Mouse (Mus musculus): ENCODE measurements around the gene Cyp2a12. TPM values are rescaled to one million over a fixed set of nuclear protein-coding genes. Genes with fewer than 3 reads are reported as not detected.

Gene Cyp2a12
- polyA plus RNA-seq, 1 experiment: not detected

DNA sequence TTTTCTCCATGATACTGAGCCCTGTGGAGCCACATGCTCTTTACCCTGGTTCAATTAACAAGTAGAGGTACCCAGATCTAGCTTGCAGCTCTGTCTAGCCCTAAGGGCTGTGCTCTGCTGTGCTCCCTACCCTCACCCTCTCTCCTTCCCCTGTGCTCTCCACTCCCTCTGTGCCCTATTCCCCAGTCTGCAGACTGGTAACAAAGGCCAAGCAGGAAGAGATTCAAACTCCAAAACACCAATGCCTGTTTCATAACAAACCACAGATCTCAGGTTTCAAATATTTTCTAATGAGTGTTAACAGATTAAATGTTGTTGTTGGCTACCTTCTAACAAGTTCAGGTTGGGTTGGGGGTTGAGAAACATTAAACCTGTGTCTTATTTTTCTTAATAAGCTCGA is 49.8 kb downstream of the Cyp2a12 start:
- no peak overlapping the region for H3K27ac ChIP-seq (ENCODE audit: insufficient read depth, low read depth, low read length)
- 54% methylated on average over 1 of the region's 1 CpGs for WGBS
- H3K27me3 ChIP-seq (ENCODE audit: control insufficient read depth, insufficient read depth, low read length): no peaks in the 10 kb centered on the region
- no peak overlapping the region for H3K4me3 ChIP-seq (ENCODE audit: low read depth, low read length)
- H3K36me3 ChIP-seq (ENCODE audit: control insufficient read depth, insufficient read depth, low read length): no peaks in the 10 kb centered on the region
- no peak for TF ChIP-seq CTCF (IDR thresholded peaks at IDR 0.05; ENCODE audit: extremely low read depth, insufficient read length, insufficient replicate concordance, low read depth, low read length)
- TF ChIP-seq POLR2A (IDR thresholded peaks at IDR 0.05; ENCODE audit: low read depth, low read length): no peak
- no peaks in the 10 kb centered on the region for H3K4me1 ChIP-seq (ENCODE audit: control insufficient read depth, insufficient read depth, insufficient read length, low read length)

DNA sequence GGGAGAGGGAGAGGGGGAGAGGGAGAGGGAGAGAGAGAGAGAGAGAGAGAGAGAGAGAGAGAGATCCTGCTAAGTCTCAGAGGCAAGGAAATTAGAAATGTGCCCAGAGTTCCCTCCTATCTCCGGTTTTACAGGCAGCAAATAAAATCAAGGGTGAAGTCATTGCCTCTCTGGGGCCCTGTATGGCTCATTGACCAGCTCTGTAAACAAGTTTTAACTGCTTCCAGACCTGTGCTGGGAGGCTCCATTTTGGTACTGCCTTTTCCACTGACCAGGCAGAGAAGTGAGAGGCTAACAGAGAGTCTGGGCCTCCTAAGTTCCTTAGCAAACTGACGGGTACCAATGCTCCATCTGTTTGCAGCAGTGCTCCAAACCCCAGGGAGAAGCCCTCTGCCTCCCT is 52.7 kb downstream of the Cyp2a12 start:
- Histone ChIP-seq H3K27me3 (ENCODE audit: control insufficient read depth, insufficient read depth, low read length) (no peaks in the 10 kb centered on the region), H3K4me1 (ENCODE audit: control insufficient read depth, insufficient read depth, insufficient read length, low read length) (no peaks in the 10 kb centered on the region), H3K27ac (ENCODE audit: insufficient read depth, low read depth, low read length) (no peak overlapping the region), H3K36me3 (ENCODE audit: control insufficient read depth, insufficient read depth, low read length) (no peaks in the 10 kb centered on the region), H3K4me3 (ENCODE audit: low read depth, low read length) (no peak overlapping the region)
- 40% methylated on average over 2 of the region's 2 CpGs for WGBS
- TF ChIP-seq CTCF (IDR thresholded peaks at IDR 0.05; ENCODE audit: extremely low read depth, insufficient read length, insufficient replicate concordance, low read depth, low read length) (no peak), POLR2A (IDR thresholded peaks at IDR 0.05; ENCODE audit: low read depth, low read length) (no peak)

Other genes starting within 250 kb of the Cyp2a12 start
- gene Cyp2g1, start 220.2 kb upstream of the Cyp2a12 start, polyA plus RNA-seq (2012; rRNA removed): not detected in 2 replicates
- not detected in 2 replicates for gene Cyp2a5, start 193.8 kb upstream of the Cyp2a12 start, polyA plus RNA-seq (2012; rRNA removed)
- gene Cyp2a22, start 89.7 kb upstream of the Cyp2a12 start, polyA plus RNA-seq (2012; rRNA removed): not detected in 2 replicates
- gene Cyp2f2, start 90.8 kb downstream of the Cyp2a12 start, polyA plus RNA-seq (2012; rRNA removed): 0.24 and 0.30 TPM in 2 replicates
- not detected in 2 replicates for gene Cyp2t4, start 124.6 kb downstream of the Cyp2a12 start, polyA plus RNA-seq (2012; rRNA removed)
- 64.8 and 129 TPM in 2 replicates for gene Egln2, start 137.7 kb downstream of the Cyp2a12 start, polyA plus RNA-seq (2012; rRNA removed)
- 42.9 and 77.3 TPM in 2 replicates for gene Rab4b, start 149.8 kb downstream of the Cyp2a12 start, polyA plus RNA-seq (2012; rRNA removed)
- gene Gm21983, start 152.0 kb downstream of the Cyp2a12 start, polyA plus RNA-seq (2012; rRNA removed): 0.23 TPM in 1 of 2 replicates, not detected in the other
- 9.6 TPM in 1 of 2 replicates, not detected in the other for gene Mia, start 152.1 kb downstream of the Cyp2a12 start, polyA plus RNA-seq (2012; rRNA removed)
- 6.4 and 9.5 TPM in 2 replicates for gene BC024978, start 166.7 kb downstream of the Cyp2a12 start, polyA plus RNA-seq (2012; rRNA removed)
- gene Snrpa, start 167.2 kb downstream of the Cyp2a12 start, polyA plus RNA-seq (2012; rRNA removed): 73.2 and 138 TPM in 2 replicates
- gene Itpkc, start 199.6 kb downstream of the Cyp2a12 start, polyA plus RNA-seq (2012; rRNA removed): 15.3 and 44.6 TPM in 2 replicates
- 34.7 and 60.7 TPM in 2 replicates for gene Coq8b, start 203.9 kb downstream of the Cyp2a12 start, polyA plus RNA-seq (2012; rRNA removed)
- gene Numbl, start 229.4 kb downstream of the Cyp2a12 start, polyA plus RNA-seq (2012; rRNA removed): 8.3 and 9.0 TPM in 2 replicates

All from small intestine, adult 2 months (tissue).